Mouse (Mus musculus) ES-Bruce4 (cell line): Measurements from ENCODE around the gene Insyn1.

Experiments used
- CTCF ChIP-seq: IDR thresholded peaks from one replicate; pipeline ENCODE4 v1.8.1; 2011; ENCODE audit warnings: low read depth, low read length
- POLR2A ChIP-seq: IDR thresholded peaks from one replicate; pipeline ENCODE4 v1.8.1; 2011; ENCODE audit warnings: low read length; ENCODE audit not compliant: insufficient read depth

- TF ChIP-seq CTCF (no peak), POLR2A (no peak)
Measured at GRCm38 (mm10) chr9:58507216-58508005, 19.0 kb downstream of the Insyn1 start.
